Mouse (Mus musculus): ENCODE data around the gene Ankrd55. TPM values are rescaled to one million over a fixed set of nuclear protein-coding genes. Genes with fewer than 3 reads are reported as not detected.
A peak's percentile ranks its signal among the peaks of the same experiment; 100 is the strongest.
"Not testable (repeated sequence)": the region's sequence is repeated elsewhere in the genome, so short reads cannot be mapped to it uniquely, and the experiment has no call there.

Ankrd55 gene
- polyA plus RNA-seq, 1 experiment from 2014 or later = 1.3 TPM

DNA sequence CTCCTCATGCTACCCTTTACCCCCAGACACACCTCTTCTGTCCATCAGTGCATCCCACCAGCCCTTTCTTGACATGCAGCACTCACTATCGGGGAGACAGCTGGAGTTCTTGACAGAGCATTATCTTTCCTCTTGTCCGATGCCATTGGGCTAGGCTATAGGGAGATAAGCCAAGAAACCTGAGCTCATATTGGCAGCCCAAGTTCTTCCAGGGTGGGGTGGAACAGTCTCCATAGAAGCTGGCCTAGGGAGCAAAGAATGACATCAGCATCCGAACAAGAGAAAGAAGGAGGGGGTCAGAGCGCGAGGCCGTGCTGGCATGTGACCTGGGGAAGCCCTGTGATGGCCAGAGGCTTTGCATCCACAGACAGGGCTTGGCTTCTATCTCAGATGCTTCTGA, 9.5 kb downstream of the Ankrd55 start:
- no peaks in the 10 kb centered on the region for H3K27me3 ChIP-seq
- WGBS = 89% methylated on average over 6 of the region's 6 CpGs
- no peak overlapping the region for H3K27ac ChIP-seq

DNA sequence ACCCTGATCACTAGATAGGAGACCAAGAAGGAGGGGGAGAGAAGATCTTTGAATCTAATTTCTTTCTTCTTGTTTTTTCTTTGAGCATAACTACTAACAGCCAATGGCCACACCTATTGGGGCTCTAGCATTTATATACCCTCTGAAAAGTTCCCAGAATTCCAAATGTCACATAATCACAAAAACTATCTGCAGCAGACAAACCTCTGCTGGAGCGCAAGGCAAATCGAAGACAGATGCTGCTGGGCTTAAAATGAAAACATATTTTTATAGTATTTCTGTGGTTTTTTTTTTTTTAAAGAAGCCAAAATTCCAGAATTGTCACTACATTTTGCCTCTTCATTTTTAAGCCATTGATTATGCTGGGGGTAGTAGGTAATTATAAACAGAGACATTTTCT, 15.2 kb downstream of the Ankrd55 start:
- H3K4me3 ChIP-seq = no peak overlapping the region

More for the DNA sequence above, 9.5 kb downstream of the Ankrd55 start:
- Histone ChIP-seq H3K36me3 (ENCODE audit: poor library complexity, severe bottlenecking) (no peaks in the 10 kb centered on the region), H3K4me3 (no peak overlapping the region), H3K4me2 (no peak overlapping the region), H3K9ac (no peak overlapping the region), H3K4me1 (no peaks in the 10 kb centered on the region), H3K9me3 (replicated peaks) (no peaks in the 10 kb centered on the region)
- ATAC-seq = no peak

DNA sequence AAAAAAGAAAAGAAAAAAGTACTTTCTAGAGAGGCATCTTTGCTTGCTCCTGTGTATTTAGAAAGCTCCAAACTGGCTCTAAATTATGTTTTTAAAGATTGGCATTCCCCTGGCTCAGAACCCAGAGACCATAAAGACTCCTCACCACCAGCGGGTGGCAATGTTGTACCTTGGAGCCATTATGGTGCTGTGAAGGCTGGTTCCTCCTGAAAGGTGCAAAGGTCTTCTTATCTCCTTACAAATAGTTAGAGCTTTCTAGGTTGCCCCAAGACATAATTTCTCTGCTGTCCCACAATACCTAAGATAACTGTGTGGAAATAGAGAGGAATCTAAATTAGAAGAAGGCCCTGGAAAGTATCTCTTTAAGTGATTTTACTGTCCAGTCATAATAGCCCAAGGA, 20.4 kb downstream of the Ankrd55 start:
- Histone ChIP-seq H3K27me3 (no peaks in the 10 kb centered on the region), H3K4me3 (no peak overlapping the region), H3K27ac (no peak overlapping the region), H3K4me2 (no peak overlapping the region), H3K4me1 (no peaks in the 10 kb centered on the region), H3K9me3 (replicated peaks) (no peaks in the 10 kb centered on the region), H3K9ac (no peak overlapping the region), H3K36me3 (ENCODE audit: poor library complexity, severe bottlenecking) (no peaks in the 10 kb centered on the region)
- 19% methylated on average over 1 of the region's 1 CpGs for WGBS
- no peak for ATAC-seq

More for the DNA sequence above, 15.2 kb downstream of the Ankrd55 start:
- Histone ChIP-seq H3K36me3 (ENCODE audit: poor library complexity, severe bottlenecking) (no peaks in the 10 kb centered on the region), H3K4me2 (no peak overlapping the region), H3K27me3 (no peaks in the 10 kb centered on the region), H3K27ac (no peak overlapping the region), H3K4me1 (no peaks in the 10 kb centered on the region), H3K9ac (no peak overlapping the region), H3K9me3 (replicated peaks) (no peaks in the 10 kb centered on the region)
- WGBS = over 99% methylated on average over 2 of the region's 2 CpGs
- no peak for ATAC-seq

DNA sequence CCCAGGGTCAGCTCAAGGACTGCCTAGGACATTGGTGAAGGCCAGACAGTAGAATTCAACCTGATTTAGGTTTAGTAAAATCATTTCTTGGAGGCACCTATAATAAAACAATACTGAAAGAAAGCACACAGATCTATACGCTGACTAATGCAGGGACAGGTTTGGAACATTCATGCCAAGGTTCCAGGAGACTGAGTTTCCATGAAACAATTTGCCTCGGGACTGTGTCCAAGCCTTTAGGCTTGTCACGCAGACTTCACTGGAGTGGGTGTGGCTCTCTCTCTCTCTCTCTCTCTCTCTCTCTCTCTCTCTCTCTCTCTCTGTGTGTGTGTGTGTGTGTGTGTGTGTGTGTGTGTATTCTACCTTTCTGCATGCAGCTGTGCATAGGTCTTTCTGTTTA, 23.4 kb downstream of the Ankrd55 start:
- H3K4me3 ChIP-seq; H3K9ac ChIP-seq; H3K9me3 ChIP-seq (replicated peaks); H3K27ac ChIP-seq; H3K36me3 ChIP-seq (ENCODE audit: poor library complexity, severe bottlenecking); H3K4me2 ChIP-seq; H3K4me1 ChIP-seq; H3K27me3 ChIP-seq; ATAC-seq: not testable (repeated sequence)
- 79% methylated on average over 3 of the region's 3 CpGs for WGBS

DNA sequence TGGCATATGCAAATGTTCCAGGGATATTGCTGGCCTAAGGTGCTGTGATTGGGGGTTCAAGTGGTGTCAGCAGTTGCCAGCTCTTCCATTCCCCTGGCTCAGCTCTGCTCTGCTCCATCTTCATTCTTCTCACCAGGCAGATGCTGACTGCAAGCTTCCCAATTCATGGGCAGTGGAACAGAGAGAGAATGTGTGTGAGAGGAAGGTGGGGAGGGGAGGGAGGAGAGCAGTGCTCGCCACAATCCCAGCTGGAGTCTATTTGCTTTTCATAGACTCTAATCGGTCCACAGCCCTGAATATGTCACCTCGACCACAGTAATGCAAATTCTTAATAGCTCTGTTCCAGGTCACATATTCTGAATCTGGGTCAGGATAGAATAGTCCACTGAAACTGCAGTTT, 27.2 kb downstream of the Ankrd55 start:
- Histone ChIP-seq H3K9ac (no peak overlapping the region), H3K4me2 (no peak overlapping the region), H3K27me3 (no peaks in the 10 kb centered on the region), H3K4me3 (no peak overlapping the region), H3K36me3 (ENCODE audit: poor library complexity, severe bottlenecking) (no peaks in the 10 kb centered on the region), H3K4me1 (peaks cover 6% of the 10 kb centered on the region; the same call in 1 of the 2 replicates), H3K9me3 (replicated peaks) (no peaks in the 10 kb centered on the region), H3K27ac (no peak overlapping the region)
- 0 out of 2 replicates have a peak, but pooled peaks have one; percentile 45 for ATAC-seq
- 13% methylated on average over 3 of the region's 3 CpGs for WGBS

DNA sequence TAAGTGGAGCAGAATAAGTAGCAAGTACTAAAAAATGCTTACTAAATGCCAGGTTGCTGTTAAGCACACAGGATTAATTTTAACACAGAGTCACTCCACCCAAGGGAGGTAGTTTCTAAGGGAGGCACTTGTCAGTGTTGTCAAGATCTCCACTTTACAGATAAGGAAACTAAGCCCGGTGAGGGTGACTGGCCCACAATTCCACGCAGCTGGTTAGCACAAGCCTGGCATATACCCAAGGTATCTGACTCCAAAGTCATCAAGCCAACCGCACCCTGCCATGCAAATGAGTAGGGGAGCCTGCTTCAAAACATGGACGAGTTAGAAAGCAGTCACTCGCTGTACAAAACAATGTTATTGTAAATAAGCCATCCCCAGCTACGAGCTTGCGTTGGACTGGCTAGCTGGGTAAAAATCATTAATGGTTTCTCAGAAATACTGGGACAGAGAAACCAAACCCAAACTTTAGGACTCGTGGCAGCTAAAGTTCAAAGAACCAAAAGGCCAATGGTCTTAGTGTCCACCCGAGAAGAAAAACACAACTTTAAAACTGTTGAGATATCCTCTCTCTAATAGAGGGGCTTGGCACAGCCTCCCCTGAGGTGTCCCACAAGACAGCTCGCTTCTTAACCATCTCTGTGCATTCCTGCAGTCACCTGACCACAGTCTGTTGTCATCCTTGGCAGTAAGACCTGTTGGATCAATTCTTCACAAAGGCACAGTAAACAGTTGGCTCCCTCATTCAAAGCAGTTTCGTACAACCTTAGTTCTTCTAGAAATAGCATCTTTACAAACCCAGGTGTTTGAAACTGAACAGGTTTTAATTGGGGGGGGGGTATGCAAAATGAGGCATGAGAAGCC, 28.6 kb downstream of the Ankrd55 start:
- ATAC-seq = no peak

DNA sequence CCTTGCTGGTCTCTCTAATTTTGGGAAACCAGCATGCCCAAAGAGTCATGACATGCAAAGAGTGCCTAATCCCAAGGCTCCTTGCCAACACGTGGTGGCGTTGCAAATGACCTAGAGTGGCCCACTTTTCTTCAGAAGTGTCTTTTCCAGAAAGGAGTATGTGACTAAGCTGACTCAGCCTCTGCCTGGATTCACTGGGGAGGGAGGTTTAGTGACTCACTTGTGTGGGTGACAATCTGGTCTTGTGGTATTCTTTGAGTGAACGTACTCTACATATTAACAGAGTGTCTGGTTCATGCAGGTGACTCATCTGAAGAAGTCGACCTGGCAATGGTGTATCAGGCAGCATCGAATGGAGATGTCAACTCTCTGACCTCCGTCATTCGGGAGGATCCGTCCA, 29.9 kb downstream of the Ankrd55 start:
- H3K9me3 ChIP-seq (replicated peaks) = no peaks in the 10 kb centered on the region
- no peaks in the 10 kb centered on the region for H3K27me3 ChIP-seq
- H3K27ac ChIP-seq = no peak overlapping the region
- no peak overlapping the region for H3K9ac ChIP-seq
- WGBS = 90% methylated on average over 8 of the region's 8 CpGs
- peaks cover 6% of the 10 kb centered on the region; the same call in 1 of the 2 replicates for H3K4me1 ChIP-seq
- no peak overlapping the region for H3K4me2 ChIP-seq
- no peak for ATAC-seq
- H3K36me3 ChIP-seq (ENCODE audit: poor library complexity, severe bottlenecking) = no peaks in the 10 kb centered on the region
- H3K4me3 ChIP-seq = no peak overlapping the region

More for the DNA sequence above, 28.6 kb downstream of the Ankrd55 start:
- Histone ChIP-seq H3K27me3 (no peaks in the 10 kb centered on the region), H3K4me2 (no peak overlapping the region), H3K4me1 (peaks cover 6% of the 10 kb centered on the region; the same call in 1 of the 2 replicates), H3K36me3 (ENCODE audit: poor library complexity, severe bottlenecking) (no peaks in the 10 kb centered on the region), H3K9me3 (replicated peaks) (no peaks in the 10 kb centered on the region), H3K27ac (no peak overlapping the region), H3K4me3 (no peak overlapping the region), H3K9ac (no peak overlapping the region)
- WGBS = 81% methylated on average over 11 of the region's 11 CpGs

DNA sequence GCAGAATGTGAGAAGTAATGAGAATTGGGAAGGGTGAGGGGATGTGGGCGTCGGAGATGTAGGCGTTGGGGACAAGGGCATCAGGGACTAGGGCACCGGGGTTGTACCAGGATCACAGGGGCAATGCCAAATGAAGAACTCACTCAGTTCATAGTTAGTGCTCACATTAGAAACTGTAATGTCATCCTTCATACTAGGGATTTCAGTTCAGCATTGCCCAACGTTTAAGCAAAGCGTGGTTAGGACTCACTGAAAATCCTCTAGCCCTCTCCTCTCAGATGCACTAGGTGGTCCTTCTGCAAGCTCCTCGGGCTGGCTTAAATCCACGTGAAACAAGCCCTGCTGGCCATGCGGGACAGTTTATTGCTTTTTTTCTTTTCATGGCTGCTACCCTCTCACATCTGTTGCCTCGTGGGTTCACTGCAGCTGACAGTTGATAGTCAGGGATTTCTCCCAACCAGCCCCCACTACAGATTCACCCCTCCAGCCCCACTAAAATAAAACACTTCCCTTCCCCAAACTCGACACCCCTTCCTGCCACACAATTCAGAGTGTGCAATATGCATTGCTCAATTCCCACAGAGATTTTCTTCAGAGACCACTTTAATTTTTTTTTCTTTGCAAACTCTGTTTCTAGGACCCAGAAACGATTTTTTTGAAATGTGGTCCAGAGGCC, 35.5 kb downstream of the Ankrd55 start:
- no peak for ATAC-seq
- no peaks in the 10 kb centered on the region for H3K27me3 ChIP-seq
- H3K9ac ChIP-seq = no peak overlapping the region
- H3K9me3 ChIP-seq (replicated peaks) = no peaks in the 10 kb centered on the region
- H3K27ac ChIP-seq = no peak overlapping the region
- H3K4me2 ChIP-seq = no peak overlapping the region
- no peak overlapping the region for H3K4me3 ChIP-seq
- no peaks in the 10 kb centered on the region for H3K36me3 ChIP-seq (ENCODE audit: poor library complexity, severe bottlenecking)
- H3K4me1 ChIP-seq = no peaks in the 10 kb centered on the region
- WGBS = 78% methylated on average over 12 of the region's 12 CpGs

DNA sequence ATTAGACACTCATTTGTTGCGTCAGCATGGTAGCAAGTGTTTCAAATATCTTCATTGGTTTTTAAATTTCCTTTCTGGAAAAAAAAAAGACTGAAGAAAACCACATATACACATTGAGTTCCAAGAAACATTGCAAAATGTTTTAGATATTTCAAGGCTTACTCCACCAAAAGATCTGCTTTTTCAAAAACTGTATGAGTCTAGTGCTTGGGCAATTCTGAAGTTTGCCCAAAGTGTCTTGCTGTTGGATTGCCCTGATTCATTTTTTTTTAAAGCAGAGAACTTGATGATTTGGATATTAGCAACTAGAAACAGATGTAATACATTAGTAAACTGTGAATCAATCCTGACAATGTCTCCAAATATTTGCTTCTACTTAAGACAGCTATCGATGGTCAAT, 36.9 kb downstream of the Ankrd55 start:
- Histone ChIP-seq H3K27ac (no peak overlapping the region), H3K27me3 (no peaks in the 10 kb centered on the region), H3K4me1 (0 out of 2 replicates have a peak, but pooled peaks cover under 1% of the 10 kb centered on the region), H3K9ac (no peak overlapping the region), H3K4me3 (no peak overlapping the region), H3K4me2 (no peak overlapping the region), H3K36me3 (ENCODE audit: poor library complexity, severe bottlenecking) (no peaks in the 10 kb centered on the region), H3K9me3 (replicated peaks) (no peaks in the 10 kb centered on the region)
- 93% methylated on average over 2 of the region's 2 CpGs for WGBS
- no peak for ATAC-seq

DNA sequence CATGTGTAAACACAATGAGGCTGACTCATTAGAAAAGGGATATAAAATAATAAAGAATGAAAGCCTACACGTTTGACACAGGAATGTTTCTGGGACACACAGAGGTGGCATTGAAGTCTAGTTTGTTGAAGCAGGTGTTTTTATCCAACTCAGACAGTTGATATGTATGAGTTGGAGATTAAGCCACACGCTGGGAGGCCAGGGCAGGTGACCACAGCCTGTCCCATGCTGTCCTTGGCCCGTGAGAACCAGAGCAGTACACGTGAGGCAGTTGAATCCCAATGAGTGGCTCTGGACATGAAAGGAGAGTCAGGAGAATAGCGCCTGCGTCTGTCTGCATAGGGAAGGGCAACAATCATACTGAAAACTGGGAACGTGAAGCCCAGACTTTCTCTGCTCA, 38.2 kb downstream of the Ankrd55 start:
- no peak overlapping the region for H3K4me2 ChIP-seq
- 84% methylated on average over 7 of the region's 7 CpGs for WGBS
- H3K27me3 ChIP-seq = no peaks in the 10 kb centered on the region
- no peak overlapping the region for H3K27ac ChIP-seq
- no peak overlapping the region for H3K9ac ChIP-seq
- H3K4me3 ChIP-seq = no peak overlapping the region
- H3K4me1 ChIP-seq = peaks cover 11% of the 10 kb centered on the region
- H3K9me3 ChIP-seq (replicated peaks) = no peaks in the 10 kb centered on the region
- no peaks in the 10 kb centered on the region for H3K36me3 ChIP-seq (ENCODE audit: poor library complexity, severe bottlenecking)
- ATAC-seq = no peak

DNA sequence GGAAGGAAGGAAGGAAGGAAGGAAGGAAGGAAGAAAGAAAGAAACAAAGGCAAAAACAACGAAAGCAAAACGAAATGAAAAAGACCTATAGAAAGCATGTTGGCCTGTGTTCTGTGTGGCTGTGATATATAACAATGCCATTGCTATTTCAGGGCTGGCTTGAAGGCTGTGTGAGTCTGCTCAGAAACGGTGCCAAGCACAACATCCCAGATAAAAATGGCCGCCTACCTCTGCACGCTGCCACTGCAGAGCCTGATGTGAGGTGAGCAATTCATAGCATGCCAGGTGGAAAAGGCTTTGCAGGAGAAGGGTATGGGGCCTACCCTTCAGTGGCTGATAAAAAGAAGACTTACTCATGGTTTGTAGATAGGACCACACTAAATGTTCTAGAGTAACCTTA, 38.7 kb downstream of the Ankrd55 start:
- 94% methylated on average over 5 of the region's 5 CpGs for WGBS
- Histone ChIP-seq H3K4me1 (peaks cover 17% of the 10 kb centered on the region), H3K27ac (no peak overlapping the region), H3K4me2 (no peak overlapping the region), H3K27me3 (no peaks in the 10 kb centered on the region), H3K9me3 (replicated peaks) (no peaks in the 10 kb centered on the region), H3K4me3 (no peak overlapping the region), H3K9ac (no peak overlapping the region), H3K36me3 (ENCODE audit: poor library complexity, severe bottlenecking) (no peaks in the 10 kb centered on the region)
- no peak for ATAC-seq

DNA sequence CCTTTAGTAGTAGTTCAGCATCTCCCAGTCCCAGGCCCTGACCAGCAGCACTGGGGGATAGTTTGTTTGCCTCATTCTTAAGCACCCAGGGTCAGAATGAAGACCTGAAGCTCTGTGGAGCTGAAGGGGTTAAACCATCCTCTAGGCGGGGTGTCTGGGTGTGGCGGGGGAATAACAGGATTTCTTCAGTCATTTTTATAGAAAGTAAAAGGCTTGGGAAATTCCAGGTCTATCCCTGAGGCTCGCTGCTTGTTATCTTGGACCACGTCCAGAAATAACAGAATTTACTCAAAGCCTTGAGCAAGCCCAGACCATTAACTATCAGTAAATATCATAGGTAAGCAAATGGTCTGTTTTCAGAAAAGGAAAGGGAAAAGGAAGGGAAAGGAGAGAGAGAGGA, 39.3 kb downstream of the Ankrd55 start:
- no peaks in the 10 kb centered on the region for H3K9me3 ChIP-seq (replicated peaks)
- WGBS = 81% methylated on average over 4 of the region's 4 CpGs
- H3K9ac ChIP-seq = no peak overlapping the region
- H3K4me3 ChIP-seq = no peak overlapping the region
- H3K36me3 ChIP-seq (ENCODE audit: poor library complexity, severe bottlenecking) = no peaks in the 10 kb centered on the region
- no peak overlapping the region for H3K4me2 ChIP-seq
- no peak overlapping the region for H3K27ac ChIP-seq
- ATAC-seq = no peak
- peaks cover 22% of the 10 kb centered on the region for H3K4me1 ChIP-seq
- H3K27me3 ChIP-seq = no peaks in the 10 kb centered on the region

All from forebrain, embryonic 13.5 days (tissue).